ENCODE assay signal across 14 mouse cellular contexts in the genomic region with DNA sequence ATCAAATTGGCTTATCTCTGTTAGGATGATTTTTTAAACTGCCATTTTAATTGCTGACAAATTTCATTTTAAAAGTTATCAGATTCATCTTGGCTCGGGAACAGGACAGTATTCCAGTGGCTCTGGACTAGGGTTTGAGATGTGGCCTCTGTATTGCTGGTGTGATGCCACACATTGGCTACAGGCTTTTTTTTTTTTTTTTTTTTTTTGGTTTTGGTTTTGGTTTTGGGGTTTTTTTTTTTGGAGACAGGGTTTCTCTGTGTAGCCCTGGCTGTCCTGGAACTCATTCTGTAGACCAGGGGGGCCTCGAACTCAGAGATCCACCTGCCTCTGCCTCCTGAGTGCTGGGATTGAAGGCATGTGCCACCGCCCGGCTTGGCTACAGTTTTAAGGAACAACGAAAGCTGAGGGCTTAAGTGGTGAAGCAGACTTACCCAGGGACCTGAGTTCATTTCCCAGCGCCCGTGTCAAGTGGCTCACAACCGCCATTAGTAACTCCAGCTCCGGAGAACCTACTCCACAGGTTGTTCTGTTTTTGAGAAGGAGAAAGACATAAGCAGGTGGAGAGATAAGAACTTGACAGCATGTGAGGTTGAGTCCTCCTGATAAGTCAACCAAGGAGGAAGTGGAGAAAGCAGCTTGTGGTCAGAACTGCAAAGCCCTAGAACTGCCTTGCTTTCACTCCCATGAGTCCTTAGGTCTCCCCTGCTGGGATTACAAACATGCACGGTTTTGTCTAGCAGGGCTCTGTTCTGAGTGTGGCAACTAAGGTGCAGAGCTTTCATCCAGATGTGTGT. TPM values are rescaled to one million over a fixed set of nuclear protein-coding genes. Genes with fewer than 3 reads are reported as not detected.
DNase-seq lines count a peak whose midpoint lies in the region; ATAC-seq and TF ChIP-seq lines count a peak whose summit lies in the region.
"Had no signal": no experiment of that assay in that cellular context is flagged by ENCODE, and none has a peak within 500 bp of the region (broad histone marks: within the 10 kb centered on the region; RNA-seq: fewer than 3 reads in every experiment).

No protein-coding gene starts in this region.

- 0 out of 2 replicates have a peak, but pooled peaks cover 5% of the 10 kb centered on the region for H3K36me3 ChIP-seq in E14TG2a.4 (ENCODE audit: insufficient read depth, low read length)
- no peaks in the 10 kb centered on the region for H3K36me3 ChIP-seq in forebrain, embryonic 14.5 days (ENCODE audit: control insufficient read depth, insufficient read depth, low read length)
- H3K36me3 ChIP-seq: neural tube, embryonic 13.5 days had no signal

- H3K4me1 ChIP-seq in E14TG2a.4 (replicated peaks; ENCODE audit: low read depth, low read length) = peaks cover 51% of the 10 kb centered on the region
- no peaks in the 10 kb centered on the region for H3K4me1 ChIP-seq in forebrain, embryonic 14.5 days (ENCODE audit: control insufficient read depth, insufficient read depth, low read length)
- H3K4me1 ChIP-seq: neural tube, embryonic 13.5 days had no signal

- no peak overlapping the region for H3K27ac ChIP-seq in forebrain, embryonic 14.5 days (ENCODE audit: low read depth, low read length)
- H3K27ac ChIP-seq: neural tube, embryonic 13.5 days had no signal

- no peak overlapping the region for H3K9ac ChIP-seq in forebrain, embryonic 14.5 days (ENCODE audit: low read length)
- H3K9ac ChIP-seq: neural tube, embryonic 13.5 days had no signal

- H3K4me2 ChIP-seq in forebrain, embryonic 14.5 days (ENCODE audit: low read length) = no peak overlapping the region
- H3K4me2 ChIP-seq: neural tube, embryonic 13.5 days had no signal

- peak; percentile 71 for DNase-seq in CD4-positive helper T cell, adult 2 months (ENCODE audit: low read depth, low spot score)
- no peak for DNase-seq in kidney, postnatal 14 days
- no peak for DNase-seq in forebrain, embryonic 14.5 days (ENCODE audit: low spot score)
- no peak for DNase-seq in kidney, adult 11 months
- DNase-seq: adrenal gland, postnatal 10 days; cerebellum, postnatal 36 days; gastrocnemius, postnatal 14 days; heart, postnatal 4 days; right cerebral cortex, postnatal 25 days had no signal

- no peaks in the 10 kb centered on the region for H3K27me3 ChIP-seq in E14TG2a.4 (ENCODE audit: insufficient read depth, low read length)
- no peaks in the 10 kb centered on the region for H3K27me3 ChIP-seq in forebrain, embryonic 14.5 days (replicated peaks; ENCODE audit: control insufficient read depth, insufficient read depth, low read length)
- H3K27me3 ChIP-seq: neural tube, embryonic 13.5 days had no signal

- H3K9me3 ChIP-seq in E14TG2a.4 (ENCODE audit: low read length) = peaks cover 19% of the 10 kb centered on the region
- H3K9me3 ChIP-seq in forebrain, embryonic 14.5 days (replicated peaks; ENCODE audit: control insufficient read depth, low read length) = no peaks in the 10 kb centered on the region

- 88% methylated on average over 10 of the region's 10 CpGs for WGBS in forebrain, embryonic 14.5 days

- TF ChIP-seq CTCF in E14TG2a.4 (conservative IDR thresholded peaks at IDR 0.05; ENCODE audit: low read length) = no peak

- H3K4me3 ChIP-seq in E14TG2a.4 (replicated peaks; ENCODE audit: low read length) = peak overlapping the region; percentile 61
- no peak overlapping the region for H3K4me3 ChIP-seq in forebrain, embryonic 14.5 days (ENCODE audit: low read depth, low read length)
- H3K4me3 ChIP-seq: erythroblast, embryonic 14.5 days; neural tube, embryonic 13.5 days had no signal

- ATAC-seq in common myeloid progenitor, adult 5-6 weeks (replicated peaks; ENCODE audit: low read depth, poor library complexity, severe bottlenecking) = peak; percentile 97
- peak; percentile 89 for ATAC-seq in megakaryocyte-erythroid progenitor cell, adult 5-6 weeks (replicated peaks; ENCODE audit: low FRiP score, low TSS enrichment, poor library complexity, severe bottlenecking)
- ATAC-seq in forebrain, embryonic 14.5 days = no peak

RNA-seq across cellular contexts. Expression of gene Atp11b, which starts 21.7 kb away (rescaled TPM):
- total RNA-seq in common myeloid progenitor, adult 5-6 weeks (2017) = 122 and 158 TPM in 2 replicates
- total RNA-seq in megakaryocyte-erythroid progenitor cell, adult 5-6 weeks (2014; fragmentation: Nextera tagmentation) = 90.4 and 98.9 TPM in 2 replicates
- 111 and 131 TPM in 2 replicates for total RNA-seq in megakaryocyte-erythroid progenitor cell, adult 5-6 weeks (2017)
- 25.0 and 29.7 TPM in 2 replicates for polyA plus RNA-seq in forebrain, embryonic 14.5 days (2014; fragmentation: Nextera tagmentation; extraction: Ambion mirVana)
